Mouse (Mus musculus) liver, embryonic 13.5 days (tissue): ENCODE data around the gene Diaph3. TPM values are rescaled to one million over a fixed set of nuclear protein-coding genes. Genes with fewer than 3 reads are reported as not detected.
"Not testable (repeated sequence)": the region's sequence is repeated elsewhere in the genome, so short reads cannot be mapped to it uniquely, and the experiment has no call there.

Experiments used
- ATAC-seq: fragments of 200-750 bp; cut with Nextera tagmentation; 2 replicates; pipeline ENCODE4 v1.8.0; 2017; ENCODE audit warnings: low read depth, mild to moderate bottlenecking, moderate number of reproducible peaks, moderate library complexity
- DNase-seq: peaks from one replicate; pipeline ENCODE4 v3.0.0; 2022
- H3K27ac ChIP-seq: fragments of 300-500 bp; sonication (generic); 2 replicates; pipeline ENCODE4 v1.5.1; 2015; ENCODE audit warnings: moderate library complexity, mild to moderate bottlenecking, inconsistent platforms
- H3K27me3 ChIP-seq: fragments of 300-500 bp; sonication (generic); 2 replicates; pipeline ENCODE4 v1.6.1; 2015; ENCODE audit warnings: mild to moderate bottlenecking, inconsistent platforms
- H3K36me3 ChIP-seq: fragments of 300-500 bp; sonication (generic); 2 replicates; pipeline ENCODE4 v1.6.1; 2015; ENCODE audit warnings: mild to moderate bottlenecking, inconsistent platforms
- H3K4me1 ChIP-seq: fragments of 300-500 bp; sonication (generic); replicated peaks from 2 replicates; pipeline ENCODE4 v1.6.1; 2015; ENCODE audit warnings: inconsistent platforms
- H3K4me2 ChIP-seq: fragments of 300-500 bp; sonication (generic); 2 replicates; pipeline ENCODE4 v1.6.1; 2015; ENCODE audit warnings: inconsistent platforms, mild to moderate bottlenecking, moderate library complexity
- H3K4me3 ChIP-seq: fragments of 300-500 bp; sonication (generic); replicated peaks from 2 replicates; pipeline ENCODE4 v1.5.1; 2015; ENCODE audit warnings: mild to moderate bottlenecking, inconsistent platforms
- H3K9ac ChIP-seq: fragments of 300-500 bp; sonication (generic); 2 replicates; pipeline ENCODE4 v1.6.1; 2015; ENCODE audit warnings: mild to moderate bottlenecking, inconsistent platforms
- H3K9me3 ChIP-seq: fragments of 300-500 bp; sonication (generic); replicated peaks from 2 replicates; pipeline ENCODE4 v1.6.1; 2016; ENCODE audit warnings: inconsistent platforms
- WGBS: fragments of 180-500 bp; shearing (Covaris S2); methylation state at CpG from one replicate; pipeline ENCODE4 v1.1.7; 2015; ENCODE audit not compliant: insufficient replicate concordance; 5-methylcytosine and 5-hydroxymethylcytosine counted together
- polyA plus RNA-seq: library from polyadenylated mRNA; unstranded; fragments of >200 nt; fragmentation: Nextera tagmentation; extraction: Ambion mirVana; gene quantifications from 2 replicates; pipeline ENCODE4 v1.2.1, GENCODE M21; 2015

Diaph3 gene
- polyA plus RNA-seq, 1 experiment from 2014 or later: 17.5 TPM

DNA sequence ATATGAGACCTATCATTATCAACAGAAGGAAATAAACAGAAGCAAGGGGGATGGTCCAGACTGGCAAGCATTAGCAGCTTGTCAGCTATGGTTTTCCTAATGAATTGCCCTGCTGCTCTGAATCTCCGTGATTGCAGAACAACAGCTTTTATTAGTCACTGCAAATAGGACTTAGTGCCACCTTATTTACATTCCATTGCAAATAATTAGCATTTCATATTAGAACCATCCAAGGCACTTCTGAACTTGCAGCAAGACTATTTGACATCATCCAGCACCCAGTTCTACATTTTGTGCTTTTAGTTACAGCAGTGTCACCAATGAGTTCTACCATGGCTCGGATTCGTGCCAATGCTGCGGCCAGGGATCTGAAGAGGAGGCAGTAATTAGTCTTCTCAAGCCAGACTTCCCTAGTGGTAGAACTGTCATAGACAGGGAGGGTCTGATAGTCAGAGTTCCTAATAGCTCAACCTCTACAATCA, 411.4 kb downstream of the Diaph3 start:
- H3K27ac ChIP-seq: no peak overlapping the region
- no peaks in the 10 kb centered on the region for H3K9me3 ChIP-seq
- H3K9ac ChIP-seq: no peak overlapping the region
- H3K4me2 ChIP-seq: no peak overlapping the region
- no peak for ATAC-seq
- no peaks in the 10 kb centered on the region for H3K27me3 ChIP-seq
- no peaks in the 10 kb centered on the region for H3K36me3 ChIP-seq
- H3K4me3 ChIP-seq: no peak overlapping the region
- H3K4me1 ChIP-seq: no peaks in the 10 kb centered on the region; the same call in 1 of the 2 replicates
- 87% methylated on average over 4 of the region's 4 CpGs for WGBS
- no peak for DNase-seq

GRCm38 (mm10) chr14:86727538-86728045, 413.4 kb downstream of the Diaph3 start:
- no peak overlapping the region for H3K9ac ChIP-seq
- H3K9me3 ChIP-seq: no peaks in the 10 kb centered on the region
- peaks cover 13% of the 10 kb centered on the region for H3K4me1 ChIP-seq
- 81% methylated on average over 5 of the region's 5 CpGs for WGBS
- H3K4me3 ChIP-seq: no peak overlapping the region
- H3K27ac ChIP-seq: no peak overlapping the region
- no peak for DNase-seq
- no peak for ATAC-seq
- H3K36me3 ChIP-seq: no peaks in the 10 kb centered on the region
- H3K27me3 ChIP-seq: no peaks in the 10 kb centered on the region
- H3K4me2 ChIP-seq: no peak overlapping the region

DNA sequence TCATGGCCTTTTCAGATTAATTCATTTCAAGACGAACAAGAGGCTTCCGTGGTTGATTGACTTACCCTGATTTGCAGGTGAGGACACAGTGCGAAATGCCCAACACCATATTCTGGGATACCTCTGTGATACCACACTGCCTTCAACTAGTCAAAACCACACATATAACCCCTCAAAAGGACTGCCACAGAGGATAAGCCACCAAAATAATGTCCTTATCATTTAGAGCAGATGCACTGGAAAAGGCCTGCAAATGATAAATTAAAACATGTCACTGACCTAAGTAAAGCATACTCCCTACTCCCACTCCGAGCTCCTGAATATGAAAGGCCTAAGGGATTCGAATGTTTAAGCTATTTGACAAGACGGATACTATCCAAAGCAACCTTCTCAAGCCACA, 419.3 kb downstream of the Diaph3 start:
- no peak overlapping the region for H3K9ac ChIP-seq
- H3K9me3 ChIP-seq: no peaks in the 10 kb centered on the region
- H3K27ac ChIP-seq: peak overlapping the region; percentile 61
- DNase-seq: peak; percentile 18
- H3K27me3 ChIP-seq: no peaks in the 10 kb centered on the region
- peak; percentile 91 for ATAC-seq
- no peak overlapping the region for H3K4me3 ChIP-seq
- peaks cover 32% of the 10 kb centered on the region for H3K4me1 ChIP-seq
- 62% methylated on average over 6 of the region's 6 CpGs for WGBS
- no peak overlapping the region; the same call in 1 of the 2 replicates for H3K4me2 ChIP-seq
- no peaks in the 10 kb centered on the region for H3K36me3 ChIP-seq

GRCm38 (mm10) chr14:86721082-86721481, 420.0 kb downstream of the Diaph3 start:
- ATAC-seq (0 out of 2 replicates have a peak, but pooled peaks have one; percentile 27), DNase-seq (no peak)
- Histone ChIP-seq H3K4me3 (no peak overlapping the region), H3K36me3 (no peaks in the 10 kb centered on the region), H3K9ac (no peak overlapping the region), H3K27me3 (no peaks in the 10 kb centered on the region), H3K4me2 (no peak overlapping the region), H3K9me3 (no peaks in the 10 kb centered on the region), H3K4me1 (peaks cover 32% of the 10 kb centered on the region), H3K27ac (no peak overlapping the region)
- WGBS: 73% methylated on average over 3 of the region's 3 CpGs

DNA sequence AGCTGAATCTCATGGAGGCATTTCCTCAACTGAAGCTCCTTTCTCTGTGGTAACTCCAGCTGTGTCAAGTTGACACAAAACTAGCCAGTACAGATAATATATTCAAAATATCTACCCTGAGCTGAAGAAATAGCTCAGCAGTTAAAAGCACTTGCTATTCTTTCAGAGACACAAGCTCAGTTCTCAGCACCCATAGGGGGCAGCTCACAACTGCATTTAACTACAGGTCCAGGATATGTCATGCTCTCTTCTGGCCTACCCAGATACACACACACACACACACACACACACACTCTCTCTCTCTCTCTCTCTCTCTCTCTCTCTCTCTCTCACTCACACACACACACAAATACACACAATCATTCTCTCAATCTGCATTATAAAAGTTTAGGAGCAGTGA, 420.6 kb downstream of the Diaph3 start:
- H3K36me3 ChIP-seq, H3K4me2 ChIP-seq, H3K27me3 ChIP-seq, H3K9ac ChIP-seq, DNase-seq, H3K9me3 ChIP-seq, H3K27ac ChIP-seq, H3K4me3 ChIP-seq: not testable (repeated sequence)
- H3K4me1 ChIP-seq: peaks cover 32% of the 10 kb centered on the region
- ATAC-seq: 0 out of 2 replicates have a peak, but pooled peaks have one; percentile 47

DNA sequence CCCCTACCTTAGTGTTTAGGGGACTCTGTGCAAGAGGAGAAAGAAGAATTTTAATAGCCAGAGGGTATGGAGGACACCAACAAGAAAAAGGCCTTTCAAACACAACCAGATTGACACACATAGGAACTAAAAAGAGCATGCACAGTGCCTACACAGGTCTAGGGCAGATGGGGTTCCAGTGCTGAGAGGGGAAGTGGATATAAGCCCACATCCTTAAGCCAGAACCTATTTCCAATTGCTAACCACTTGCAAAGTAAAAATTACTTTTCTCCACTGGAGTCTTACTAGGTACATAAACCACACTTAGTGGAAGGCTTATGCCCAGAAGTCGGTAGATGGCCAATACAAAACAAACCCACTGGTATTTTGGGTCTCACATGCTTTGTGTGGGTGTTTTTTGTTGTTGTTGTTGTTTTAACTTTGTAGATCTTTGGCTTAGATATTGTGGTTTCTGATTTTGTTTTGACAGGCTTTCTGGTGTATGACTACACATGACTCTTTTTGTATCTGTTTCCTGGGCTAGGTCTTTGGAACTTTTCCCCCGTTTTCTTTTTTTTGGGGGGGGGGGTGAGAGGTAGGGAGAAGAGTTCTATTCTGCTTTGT, 426.8 kb downstream of the Diaph3 start:
- Histone ChIP-seq H3K4me2 (no peak overlapping the region), H3K36me3 (no peaks in the 10 kb centered on the region), H3K4me1 (no peaks in the 10 kb centered on the region), H3K27me3 (no peaks in the 10 kb centered on the region), H3K4me3 (no peak overlapping the region), H3K9ac (no peak overlapping the region), H3K27ac (no peak overlapping the region), H3K9me3 (no peaks in the 10 kb centered on the region)
- DNase-seq (no peak), ATAC-seq (no peak)
- 59% methylated on average over 2 of the region's 2 CpGs for WGBS

DNA sequence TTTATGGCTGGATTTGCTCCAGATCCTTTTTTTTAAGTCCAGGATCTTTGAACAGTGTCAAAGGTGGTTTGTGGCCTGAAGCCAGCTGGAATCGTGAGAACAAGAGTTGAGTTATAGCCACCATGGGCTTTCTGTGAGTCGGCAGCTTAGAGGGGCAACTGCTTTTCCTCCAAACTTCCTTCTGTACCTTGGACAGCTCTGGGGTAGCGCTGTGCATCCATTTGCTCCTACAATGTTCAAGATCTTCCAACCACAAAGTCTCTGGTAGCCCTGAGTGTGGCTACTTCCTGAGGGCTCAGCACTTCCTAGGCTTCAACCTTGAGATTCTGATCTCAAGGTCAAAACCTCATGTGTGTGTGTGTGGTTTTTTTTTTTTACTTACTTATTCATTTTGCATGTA, 437.0 kb downstream of the Diaph3 start:
- no peaks in the 10 kb centered on the region for H3K9me3 ChIP-seq
- 67% methylated on average over 3 of the region's 3 CpGs for WGBS
- no peaks in the 10 kb centered on the region for H3K36me3 ChIP-seq
- ATAC-seq: no peak
- H3K27ac ChIP-seq: no peak overlapping the region
- H3K4me2 ChIP-seq: no peak overlapping the region
- no peak for DNase-seq
- H3K4me1 ChIP-seq: no peaks in the 10 kb centered on the region
- no peak overlapping the region for H3K9ac ChIP-seq
- no peak overlapping the region for H3K4me3 ChIP-seq
- H3K27me3 ChIP-seq: no peaks in the 10 kb centered on the region

DNA sequence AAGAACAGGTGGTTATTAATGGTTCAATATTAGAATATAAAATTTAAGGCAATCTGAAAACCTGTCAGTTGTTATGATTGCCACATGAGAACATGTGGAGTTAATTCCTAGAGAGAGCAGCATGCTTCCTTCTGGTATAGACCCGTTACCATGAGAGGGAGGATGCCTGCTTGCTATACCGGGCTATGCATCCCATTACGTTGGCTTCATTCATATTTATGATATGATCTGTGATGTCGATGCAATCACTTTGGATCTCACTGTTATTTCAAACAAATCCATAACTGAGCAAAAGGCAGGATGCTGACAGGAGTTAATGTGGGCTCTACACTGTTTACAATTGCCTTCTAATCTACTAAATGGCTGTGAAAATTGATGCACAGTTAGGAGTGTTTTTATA, 439.9 kb downstream of the Diaph3 start:
- Histone ChIP-seq H3K27ac (no peak overlapping the region), H3K9me3 (no peaks in the 10 kb centered on the region), H3K4me1 (no peaks in the 10 kb centered on the region), H3K27me3 (no peaks in the 10 kb centered on the region), H3K9ac (no peak overlapping the region), H3K4me3 (no peak overlapping the region), H3K36me3 (no peaks in the 10 kb centered on the region), H3K4me2 (no peak overlapping the region)
- DNase-seq (no peak), ATAC-seq (no peak)
- WGBS: 81% methylated on average over 4 of the region's 4 CpGs

DNA sequence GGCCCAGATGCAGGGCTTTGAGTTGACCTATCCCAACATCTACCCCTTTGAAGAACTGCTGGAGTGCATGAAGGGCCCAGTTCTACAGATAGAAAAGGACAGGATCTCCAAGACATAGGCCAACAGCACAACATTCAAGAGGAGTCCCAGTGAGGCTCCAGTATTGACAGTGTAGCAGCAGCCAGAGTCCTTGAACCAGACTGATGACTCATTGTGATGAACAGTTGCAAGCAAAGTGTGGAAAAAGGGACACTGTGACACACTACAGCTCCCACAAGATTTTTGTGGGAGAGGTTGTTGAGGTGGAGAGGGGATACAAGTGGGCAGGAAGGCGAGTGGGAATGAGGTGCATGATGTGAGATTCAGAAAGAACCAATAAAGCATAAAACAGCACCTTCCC, 443.1 kb downstream of the Diaph3 start:
- Histone ChIP-seq H3K9me3 (no peaks in the 10 kb centered on the region), H3K4me2 (no peak overlapping the region), H3K4me1 (no peaks in the 10 kb centered on the region), H3K27me3 (no peaks in the 10 kb centered on the region), H3K36me3 (no peaks in the 10 kb centered on the region), H3K4me3 (no peak overlapping the region), H3K9ac (no peak overlapping the region), H3K27ac (no peak overlapping the region)
- no peak for ATAC-seq
- DNase-seq: no peak
- 43% methylated on average over 1 of the region's 1 CpGs for WGBS

DNA sequence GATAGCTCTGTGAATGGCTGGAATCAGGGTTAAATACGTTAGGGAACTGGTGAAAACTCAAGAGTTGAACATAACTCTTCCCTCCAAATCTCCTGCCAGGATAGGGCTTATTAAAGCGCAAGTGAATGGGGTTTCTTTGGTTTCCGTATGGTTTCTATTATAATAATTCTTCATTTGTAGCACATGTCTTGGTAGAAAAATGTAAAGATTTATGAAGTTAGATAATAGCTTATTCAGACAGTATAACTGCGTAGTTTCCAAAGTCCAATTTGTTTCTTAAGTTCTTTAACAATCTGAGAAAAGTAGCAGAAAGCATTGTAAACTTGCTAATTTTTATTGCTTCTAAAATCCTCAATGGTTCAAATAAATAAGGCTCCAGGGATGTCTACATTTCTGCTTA, 448.3 kb downstream of the Diaph3 start:
- no peak overlapping the region for H3K4me2 ChIP-seq
- no peak overlapping the region for H3K27ac ChIP-seq
- 84% methylated on average over 4 of the region's 4 CpGs for WGBS
- H3K36me3 ChIP-seq: no peaks in the 10 kb centered on the region
- H3K9ac ChIP-seq: no peak overlapping the region
- no peak overlapping the region for H3K4me3 ChIP-seq
- no peaks in the 10 kb centered on the region for H3K4me1 ChIP-seq
- H3K27me3 ChIP-seq: no peaks in the 10 kb centered on the region
- H3K9me3 ChIP-seq: no peaks in the 10 kb centered on the region
- no peak for DNase-seq
- no peak for ATAC-seq

DNA sequence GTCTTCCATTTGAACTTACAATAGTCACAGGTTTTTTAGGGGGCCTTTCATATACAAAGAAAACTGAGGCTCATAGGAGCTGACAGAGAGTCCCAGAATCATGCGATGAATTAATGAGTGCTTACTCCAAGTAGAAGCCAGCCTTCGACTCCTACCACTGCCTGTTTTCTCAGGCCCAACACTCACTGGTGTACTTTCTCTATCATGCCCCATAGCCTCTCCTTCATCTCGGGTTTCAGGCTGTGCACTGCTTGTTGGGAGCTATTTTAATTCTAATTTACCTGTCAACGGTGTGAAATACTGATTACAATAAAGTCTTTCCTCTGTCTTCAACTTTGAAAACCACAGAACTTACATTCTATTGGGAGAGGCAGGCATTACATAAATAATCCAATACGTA, 449.7 kb downstream of the Diaph3 start:
- Histone ChIP-seq H3K27me3 (no peaks in the 10 kb centered on the region), H3K36me3 (no peaks in the 10 kb centered on the region), H3K4me2 (no peak overlapping the region), H3K4me3 (no peak overlapping the region), H3K4me1 (no peaks in the 10 kb centered on the region), H3K27ac (no peak overlapping the region), H3K9me3 (no peaks in the 10 kb centered on the region), H3K9ac (no peak overlapping the region)
- ATAC-seq (no peak), DNase-seq (no peak)
- WGBS: 65% methylated on average over 5 of the region's 5 CpGs
